Mouse (Mus musculus): ENCODE measurements around the gene Met. TPM values are rescaled to one million over a fixed set of nuclear protein-coding genes. Genes with fewer than 3 reads are reported as not detected.

Gene Met
- polyA plus RNA-seq, 1 experiment from 2014 or later, result 2.9 TPM

- ATAC-seq (replicated peaks; ENCODE audit: insufficient number of reproducible peaks, low FRiP score, low TSS enrichment, low read depth), result no peak
- WGBS, result 91% methylated on average over 8 of the region's 8 CpGs
- Histone ChIP-seq H3K36me3 (replicated peaks; ENCODE audit: control insufficient read depth, insufficient read depth, low read depth, low read length) (no peaks in the 10 kb centered on the region), H3K27ac (replicated peaks; ENCODE audit: low read depth, low read length) (no peak overlapping the region), H3K9me3 (replicated peaks; ENCODE audit: control insufficient read depth, low read length) (no peaks in the 10 kb centered on the region), H3K4me2 (ENCODE audit: low read depth, low read length) (no peak overlapping the region), H3K4me1 (ENCODE audit: control insufficient read depth, insufficient read depth, low read length) (no peaks in the 10 kb centered on the region), H3K9ac (replicated peaks; ENCODE audit: low read length) (no peak overlapping the region), H3K27me3 (ENCODE audit: control insufficient read depth, insufficient read depth, low read length) (no peaks in the 10 kb centered on the region), H3K4me3 (ENCODE audit: low read depth, low read length) (no peak overlapping the region)
- no peak for DNase-seq (ENCODE audit: low spot score)
Observed at GRCm38 (mm10) chr6:17541615-17542014, 78.0 kb downstream of the Met start.

- no peak overlapping the region for H3K4me3 ChIP-seq (ENCODE audit: low read depth, low read length)
- no peak overlapping the region for H3K4me2 ChIP-seq (ENCODE audit: low read depth, low read length)
- 90% methylated on average over 7 of the region's 7 CpGs for WGBS
- H3K9me3 ChIP-seq (replicated peaks; ENCODE audit: control insufficient read depth, low read length), result no peaks in the 10 kb centered on the region
- no peaks in the 10 kb centered on the region for H3K36me3 ChIP-seq (replicated peaks; ENCODE audit: control insufficient read depth, insufficient read depth, low read depth, low read length)
- H3K27ac ChIP-seq (replicated peaks; ENCODE audit: low read depth, low read length), result no peak overlapping the region
- no peak overlapping the region for H3K9ac ChIP-seq (replicated peaks; ENCODE audit: low read length)
- no peaks in the 10 kb centered on the region for H3K27me3 ChIP-seq (ENCODE audit: control insufficient read depth, insufficient read depth, low read length)
- no peaks in the 10 kb centered on the region for H3K4me1 ChIP-seq (ENCODE audit: control insufficient read depth, insufficient read depth, low read length)
- DNase-seq (ENCODE audit: low spot score) (no peak), ATAC-seq (replicated peaks; ENCODE audit: insufficient number of reproducible peaks, low FRiP score, low TSS enrichment, low read depth) (no peak)
Observed at GRCm38 (mm10) chr6:17542383-17542782, 78.8 kb downstream of the Met start.

GRCm38 (mm10) chr6:17545480-17545879, 81.9 kb downstream of the Met start:
- H3K27ac ChIP-seq (replicated peaks; ENCODE audit: low read depth, low read length), result no peak overlapping the region
- 81% methylated on average over 9 of the region's 9 CpGs for WGBS
- H3K4me3 ChIP-seq (ENCODE audit: low read depth, low read length), result no peak overlapping the region
- H3K4me2 ChIP-seq (ENCODE audit: low read depth, low read length), result no peak overlapping the region
- ATAC-seq (replicated peaks; ENCODE audit: insufficient number of reproducible peaks, low FRiP score, low TSS enrichment, low read depth) (no peak), DNase-seq (ENCODE audit: low spot score) (no peak)
- no peaks in the 10 kb centered on the region for H3K4me1 ChIP-seq (ENCODE audit: control insufficient read depth, insufficient read depth, low read length)
- no peaks in the 10 kb centered on the region for H3K27me3 ChIP-seq (ENCODE audit: control insufficient read depth, insufficient read depth, low read length)
- no peak overlapping the region for H3K9ac ChIP-seq (replicated peaks; ENCODE audit: low read length)
- no peaks in the 10 kb centered on the region for H3K9me3 ChIP-seq (replicated peaks; ENCODE audit: control insufficient read depth, low read length)
- no peaks in the 10 kb centered on the region for H3K36me3 ChIP-seq (replicated peaks; ENCODE audit: control insufficient read depth, insufficient read depth, low read depth, low read length)

- no peaks in the 10 kb centered on the region for H3K36me3 ChIP-seq (replicated peaks; ENCODE audit: control insufficient read depth, insufficient read depth, low read depth, low read length)
- H3K4me2 ChIP-seq (ENCODE audit: low read depth, low read length), result no peak overlapping the region
- no peak overlapping the region for H3K27ac ChIP-seq (replicated peaks; ENCODE audit: low read depth, low read length)
- H3K9ac ChIP-seq (replicated peaks; ENCODE audit: low read length), result no peak overlapping the region
- H3K4me3 ChIP-seq (ENCODE audit: low read depth, low read length), result no peak overlapping the region
- no peaks in the 10 kb centered on the region for H3K27me3 ChIP-seq (ENCODE audit: control insufficient read depth, insufficient read depth, low read length)
- no peak for ATAC-seq (replicated peaks; ENCODE audit: insufficient number of reproducible peaks, low FRiP score, low TSS enrichment, low read depth)
- 80% methylated on average over 9 of the region's 9 CpGs for WGBS
- H3K9me3 ChIP-seq (replicated peaks; ENCODE audit: control insufficient read depth, low read length), result no peaks in the 10 kb centered on the region
- DNase-seq (ENCODE audit: low spot score), result no peak
- no peaks in the 10 kb centered on the region for H3K4me1 ChIP-seq (ENCODE audit: control insufficient read depth, insufficient read depth, low read length)
Observed at GRCm38 (mm10) chr6:17546341-17546740, 82.7 kb downstream of the Met start.

- Histone ChIP-seq H3K4me2 (ENCODE audit: low read depth, low read length) (no peak overlapping the region), H3K9ac (replicated peaks; ENCODE audit: low read length) (no peak overlapping the region), H3K27ac (replicated peaks; ENCODE audit: low read depth, low read length) (no peak overlapping the region), H3K4me1 (ENCODE audit: control insufficient read depth, insufficient read depth, low read length) (no peaks in the 10 kb centered on the region), H3K9me3 (replicated peaks; ENCODE audit: control insufficient read depth, low read length) (no peaks in the 10 kb centered on the region), H3K4me3 (ENCODE audit: low read depth, low read length) (no peak overlapping the region), H3K27me3 (ENCODE audit: control insufficient read depth, insufficient read depth, low read length) (no peaks in the 10 kb centered on the region), H3K36me3 (replicated peaks; ENCODE audit: control insufficient read depth, insufficient read depth, low read depth, low read length) (no peaks in the 10 kb centered on the region)
- WGBS, result 48% methylated on average over 5 of the region's 5 CpGs
- DNase-seq (ENCODE audit: low spot score), result no peak
- no peak for ATAC-seq (replicated peaks; ENCODE audit: insufficient number of reproducible peaks, low FRiP score, low TSS enrichment, low read depth)
Observed at GRCm38 (mm10) chr6:17546825-17547224, 83.2 kb downstream of the Met start.

GRCm38 (mm10) chr6:17548786-17549185, 85.2 kb downstream of the Met start:
- no peaks in the 10 kb centered on the region for H3K9me3 ChIP-seq (replicated peaks; ENCODE audit: control insufficient read depth, low read length)
- 89% methylated on average over 4 of the region's 4 CpGs for WGBS
- no peak overlapping the region for H3K27ac ChIP-seq (replicated peaks; ENCODE audit: low read depth, low read length)
- ATAC-seq (replicated peaks; ENCODE audit: insufficient number of reproducible peaks, low FRiP score, low TSS enrichment, low read depth), result no peak
- H3K9ac ChIP-seq (replicated peaks; ENCODE audit: low read length), result no peak overlapping the region
- DNase-seq (ENCODE audit: low spot score), result no peak
- H3K4me1 ChIP-seq (ENCODE audit: control insufficient read depth, insufficient read depth, low read length), result no peaks in the 10 kb centered on the region
- H3K36me3 ChIP-seq (replicated peaks; ENCODE audit: control insufficient read depth, insufficient read depth, low read depth, low read length), result no peaks in the 10 kb centered on the region
- no peak overlapping the region for H3K4me3 ChIP-seq (ENCODE audit: low read depth, low read length)
- no peak overlapping the region for H3K4me2 ChIP-seq (ENCODE audit: low read depth, low read length)
- H3K27me3 ChIP-seq (ENCODE audit: control insufficient read depth, insufficient read depth, low read length), result no peaks in the 10 kb centered on the region

GRCm38 (mm10) chr6:17549645-17550044, 86.0 kb downstream of the Met start:
- Histone ChIP-seq H3K4me1 (ENCODE audit: control insufficient read depth, insufficient read depth, low read length) (no peaks in the 10 kb centered on the region), H3K27ac (replicated peaks; ENCODE audit: low read depth, low read length) (no peak overlapping the region), H3K9me3 (replicated peaks; ENCODE audit: control insufficient read depth, low read length) (no peaks in the 10 kb centered on the region), H3K36me3 (replicated peaks; ENCODE audit: control insufficient read depth, insufficient read depth, low read depth, low read length) (no peaks in the 10 kb centered on the region), H3K9ac (replicated peaks; ENCODE audit: low read length) (no peak overlapping the region), H3K4me2 (ENCODE audit: low read depth, low read length) (no peak overlapping the region), H3K4me3 (ENCODE audit: low read depth, low read length) (no peak overlapping the region), H3K27me3 (ENCODE audit: control insufficient read depth, insufficient read depth, low read length) (no peaks in the 10 kb centered on the region)
- WGBS, result 88% methylated on average over 3 of the region's 3 CpGs
- ATAC-seq (replicated peaks; ENCODE audit: insufficient number of reproducible peaks, low FRiP score, low TSS enrichment, low read depth) (no peak), DNase-seq (ENCODE audit: low spot score) (no peak)

- no peak for ATAC-seq (replicated peaks; ENCODE audit: insufficient number of reproducible peaks, low FRiP score, low TSS enrichment, low read depth)
- Histone ChIP-seq H3K27me3 (ENCODE audit: control insufficient read depth, insufficient read depth, low read length) (no peaks in the 10 kb centered on the region), H3K4me1 (ENCODE audit: control insufficient read depth, insufficient read depth, low read length) (no peaks in the 10 kb centered on the region), H3K4me2 (ENCODE audit: low read depth, low read length) (no peak overlapping the region), H3K4me3 (ENCODE audit: low read depth, low read length) (no peak overlapping the region), H3K36me3 (replicated peaks; ENCODE audit: control insufficient read depth, insufficient read depth, low read depth, low read length) (no peaks in the 10 kb centered on the region), H3K9ac (replicated peaks; ENCODE audit: low read length) (no peak overlapping the region), H3K9me3 (replicated peaks; ENCODE audit: control insufficient read depth, low read length) (no peaks in the 10 kb centered on the region), H3K27ac (replicated peaks; ENCODE audit: low read depth, low read length) (no peak overlapping the region)
- whole genome bisulfite sequencing, result 85% methylated on average over 7 of the region's 7 CpGs
- no peak for DNase-seq (ENCODE audit: low spot score)
Observed at GRCm38 (mm10) chr6:17554263-17554662, 90.7 kb downstream of the Met start.

Measured in embryonic facial prominence, embryonic 11.5 days (tissue).